Mouse (Mus musculus) heart, postnatal 25 days (tissue): ENCODE measurements around the gene Fsd2. TPM values are rescaled to one million over a fixed set of nuclear protein-coding genes. Genes with fewer than 3 reads are reported as not detected.

Experiments used
- DNase-seq: peaks from one replicate; pipeline ENCODE4 v3.0.0; 2022; ENCODE audit warnings: low spot score
- intact Hi-C: fragments of 180-260 bp; cut with DNase I; formaldehyde crosslinking; loops from one replicate; pipeline ENCODE4 v1.15.1; 2025
- total RNA-seq, 2 experiments: library from RNA; stranded (reverse); gene quantifications; 2 replicates each; pipeline ENCODE4 v1.2.3; 2021

Gene Fsd2
- total RNA-seq, 2 experiments from 2014 or later = 300 to 302 TPM

DNA sequence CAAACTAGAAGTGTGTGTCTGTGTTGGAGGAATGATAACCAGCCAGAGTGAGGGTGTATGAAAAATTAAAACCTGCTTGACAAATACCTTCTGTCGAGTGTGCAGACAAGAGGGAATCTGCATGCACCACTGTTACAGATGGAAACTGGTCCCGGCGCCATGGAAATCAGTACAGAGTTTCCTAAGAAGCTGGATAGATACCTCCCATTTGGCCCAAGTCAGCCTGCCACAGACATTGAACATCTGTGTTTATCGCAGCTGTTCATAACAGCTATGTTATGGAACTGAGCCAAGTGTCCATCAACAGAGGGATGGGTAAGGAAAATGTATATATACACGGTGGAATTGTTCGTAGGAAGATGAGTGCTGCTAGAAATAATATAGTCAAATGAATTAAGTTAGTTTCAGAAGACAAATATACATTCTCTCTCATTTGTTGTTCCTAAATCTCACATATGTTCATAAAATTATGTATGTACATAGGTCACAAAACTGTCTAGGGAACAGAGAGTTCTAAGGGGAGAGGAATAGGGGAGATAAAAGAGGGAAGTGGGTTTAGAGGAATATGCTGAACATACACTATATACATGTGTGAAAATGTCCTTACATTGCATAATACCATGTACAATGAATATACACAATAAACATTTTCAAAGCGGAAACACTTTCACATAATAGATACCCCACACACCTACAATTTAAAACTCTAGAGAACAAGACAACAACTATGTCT, 9.3 kb downstream of the Fsd2 start:
- intact Hi-C loops = loop anchor here (10.0 kb wide), 1 partner anchor 187 kb away; no protein-coding TSS in a partner anchor
- DNase-seq = no peak

DNA sequence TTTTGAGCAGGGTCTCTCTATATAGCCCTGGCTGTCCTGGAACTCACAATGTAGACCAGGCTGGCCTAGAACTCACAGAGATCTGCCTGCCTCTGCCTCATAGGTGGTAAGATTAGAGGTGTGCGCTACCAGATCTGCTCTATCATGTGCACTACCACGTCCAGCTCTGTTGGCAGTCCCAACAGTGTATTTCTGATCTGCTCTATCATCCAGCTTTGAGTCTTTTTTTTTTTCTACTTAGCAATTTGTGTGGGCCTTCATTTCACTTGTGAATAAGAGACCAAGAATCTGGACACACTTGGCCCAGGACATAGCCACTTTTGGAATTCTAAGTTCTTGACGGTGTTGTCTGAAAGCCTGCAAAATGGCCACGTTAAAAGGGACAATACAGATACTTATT, 9.9 kb downstream of the Fsd2 start:
- DNase-seq = no peak
- intact Hi-C loops = loop anchor here (10.0 kb wide), 1 partner anchor 188 kb away; no protein-coding TSS in a partner anchor

DNA sequence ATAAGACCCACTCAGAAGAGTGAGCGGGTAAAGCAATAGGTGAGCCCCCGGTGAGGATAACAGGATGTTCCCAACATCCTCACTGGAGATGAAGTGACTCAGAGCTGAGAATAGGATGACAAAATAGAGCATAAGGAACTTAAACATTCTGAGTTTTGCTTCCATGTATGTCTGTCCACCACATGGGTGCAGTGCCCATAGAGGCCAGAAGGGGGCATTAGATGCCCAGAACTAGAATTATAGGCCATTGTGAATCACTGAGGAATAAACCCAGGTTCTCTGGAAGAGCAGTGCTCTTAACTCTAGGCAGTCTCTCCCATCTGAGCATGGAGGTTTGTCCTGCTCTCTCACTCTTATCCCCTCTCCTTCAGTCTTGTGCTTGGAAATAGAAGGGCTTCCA, 12.4 kb downstream of the Fsd2 start:
- DNase-seq = no peak
- intact Hi-C loops = loop anchor here (10.0 kb wide), 1 partner anchor 190 kb away; no protein-coding TSS in a partner anchor

DNA sequence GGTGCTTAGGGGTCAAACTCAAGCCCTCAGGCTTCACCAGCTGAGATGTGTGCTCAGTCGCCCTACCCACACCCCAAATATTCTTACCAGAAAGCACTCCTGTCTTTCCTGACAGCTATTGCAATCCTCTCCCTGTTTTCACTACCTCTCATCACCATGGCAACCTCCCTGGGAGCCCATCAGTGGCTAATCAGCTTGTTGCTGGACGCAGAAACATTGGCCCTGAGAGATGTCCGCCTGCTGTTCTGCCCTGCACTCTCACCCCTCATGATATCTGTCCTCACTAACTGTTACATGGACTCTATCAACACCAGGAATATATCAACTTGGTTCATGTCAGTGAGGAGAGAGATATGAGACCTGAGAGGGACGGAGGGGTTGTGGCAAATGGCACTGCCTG, 13.2 kb downstream of the Fsd2 start:
- no peak for DNase-seq
- intact Hi-C loops = loop anchor here (10.0 kb wide), 1 partner anchor 191 kb away; no protein-coding TSS in a partner anchor

DNA sequence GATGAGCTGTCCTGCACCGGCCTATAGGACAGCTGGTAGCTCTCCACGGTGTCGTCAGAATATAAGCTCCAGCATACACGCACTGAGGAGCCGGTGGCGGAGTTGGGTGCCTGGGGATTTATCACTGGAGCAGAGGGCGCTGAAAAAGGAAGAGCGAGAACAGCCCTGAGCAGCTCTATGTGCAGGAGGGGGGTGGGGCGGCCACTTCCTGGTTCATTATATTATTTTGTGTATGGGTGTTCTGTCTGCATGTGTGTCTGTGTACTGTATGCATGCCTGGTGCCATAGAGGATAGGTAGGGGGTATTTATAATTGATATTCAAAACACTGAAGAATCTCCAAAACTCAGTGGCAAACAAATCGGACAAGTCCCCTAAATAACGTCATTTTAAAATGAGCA, 17.9 kb downstream of the Fsd2 start:
- DNase-seq = no peak
- intact Hi-C loops = no loop called here

DNA sequence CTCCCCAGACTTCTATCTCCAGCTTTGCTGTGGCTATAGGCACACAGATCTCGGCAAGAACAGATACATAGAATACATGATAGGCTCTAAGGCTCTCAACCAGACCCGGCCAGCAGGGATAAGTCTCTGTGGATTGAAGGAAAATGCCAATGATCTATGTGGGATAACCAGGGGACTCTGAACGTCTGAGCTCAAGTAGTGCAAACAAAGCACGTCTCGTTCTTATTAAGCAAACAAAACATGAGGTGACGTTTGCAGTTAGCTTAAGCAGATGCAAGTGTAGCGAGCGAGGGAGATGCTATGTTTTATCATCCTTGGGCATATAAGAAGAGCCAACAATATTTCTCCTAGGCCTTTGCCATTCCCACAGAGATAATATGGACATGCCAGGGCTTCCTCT, 23.8 kb downstream of the Fsd2 start:
- intact Hi-C loops = no loop called here
- no peak for DNase-seq

DNA sequence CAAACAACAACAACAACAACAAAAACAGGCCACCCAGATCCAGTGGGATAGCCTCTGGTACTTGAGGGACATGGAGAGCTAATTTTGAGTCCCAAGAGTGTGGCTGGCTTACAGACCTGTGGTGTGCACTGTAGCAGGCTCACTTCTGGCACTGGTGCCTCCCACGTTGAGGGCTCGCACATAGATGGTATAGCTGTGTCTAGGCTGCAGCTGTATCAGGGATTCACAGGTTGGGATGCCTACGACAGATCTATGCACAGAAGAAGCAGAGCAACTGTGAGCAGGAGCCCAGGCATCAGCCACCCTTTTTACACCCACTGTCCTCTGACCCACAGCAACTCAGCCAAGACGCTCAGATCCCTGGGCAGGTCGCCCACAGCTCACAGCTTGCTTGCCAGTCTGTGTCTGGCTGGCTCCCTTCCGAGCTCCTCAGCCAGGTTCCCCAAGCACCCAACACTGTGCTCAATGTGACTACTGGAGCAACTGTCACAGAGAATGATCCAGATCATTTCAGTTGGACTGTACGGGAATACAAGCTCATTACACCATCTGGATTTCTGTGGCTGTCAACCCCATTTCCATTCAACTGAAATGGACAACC, 24.7 kb downstream of the Fsd2 start:
- DNase-seq = peak; percentile 38
- intact Hi-C loops = no loop called here

DNA sequence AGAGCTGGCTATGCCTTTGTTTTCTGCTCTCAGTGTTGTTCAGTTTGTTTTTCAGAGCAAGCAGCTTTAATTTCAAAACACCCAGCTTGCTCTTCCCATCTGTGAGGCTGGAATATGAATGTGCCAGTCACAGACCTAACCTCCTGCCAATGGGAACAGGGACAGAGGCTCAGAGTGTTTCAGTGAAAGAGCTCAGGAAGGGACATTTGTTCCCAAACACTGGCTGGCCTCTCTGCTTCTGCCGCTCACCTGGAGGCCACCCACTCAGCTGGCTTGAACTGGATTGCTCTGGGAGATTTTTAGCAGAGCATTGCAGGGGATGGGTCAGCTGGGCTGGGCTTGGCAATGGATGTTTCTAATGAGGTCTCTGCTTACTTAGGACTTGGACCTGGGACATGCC, 25.7 kb downstream of the Fsd2 start:
- DNase-seq = no peak
- intact Hi-C loops = no loop called here

DNA sequence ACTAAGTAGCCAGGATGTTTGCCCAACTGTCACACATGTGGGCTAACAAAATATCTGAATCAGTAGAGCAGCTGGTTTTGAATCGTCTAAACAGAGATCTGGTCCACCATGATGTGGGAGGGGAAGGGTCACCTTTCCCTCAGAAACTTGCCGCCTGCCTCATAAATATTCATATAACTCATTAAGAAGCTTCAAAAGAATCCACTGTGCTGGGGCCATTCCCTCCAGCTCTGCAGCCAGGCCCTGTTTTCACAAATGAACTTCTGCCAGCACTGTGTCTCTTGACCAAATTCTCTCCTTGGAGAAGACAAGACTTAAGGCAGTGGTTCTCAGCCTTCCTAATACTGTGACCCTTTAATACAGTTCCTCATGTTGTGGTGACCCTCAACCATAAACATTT, 27.2 kb downstream of the Fsd2 start:
- DNase-seq = no peak
- intact Hi-C loops = no loop called here

DNA sequence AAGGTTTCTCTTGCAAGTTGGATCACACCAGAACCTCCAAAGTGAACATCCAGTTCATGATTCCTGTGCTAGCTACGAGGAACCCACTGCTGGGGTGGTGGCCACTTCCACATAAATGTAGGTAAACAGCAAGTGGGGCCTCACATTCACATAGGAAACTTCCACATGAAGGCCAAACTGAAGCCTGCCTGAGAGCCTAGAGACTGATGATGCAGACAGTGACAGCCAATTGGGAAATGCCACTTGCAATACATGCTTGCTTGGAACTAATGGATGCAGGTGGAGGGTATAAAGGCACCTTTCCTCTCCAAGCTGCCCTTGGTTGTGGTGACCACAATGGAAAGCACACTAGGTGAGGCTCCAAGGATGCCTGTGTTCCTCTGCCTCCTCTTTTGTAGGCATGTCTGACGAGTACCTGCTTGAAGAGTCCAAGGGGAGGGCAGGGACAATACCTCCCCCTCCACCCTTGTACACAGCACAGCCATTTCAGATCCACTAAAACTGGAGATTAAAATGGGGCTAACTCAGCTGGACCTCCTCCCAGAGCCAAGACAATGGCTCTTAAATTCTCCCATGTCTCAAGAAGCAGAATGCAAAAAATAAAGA, 28.6 kb downstream of the Fsd2 start:
- intact Hi-C loops = no loop called here
- no peak for DNase-seq

DNA sequence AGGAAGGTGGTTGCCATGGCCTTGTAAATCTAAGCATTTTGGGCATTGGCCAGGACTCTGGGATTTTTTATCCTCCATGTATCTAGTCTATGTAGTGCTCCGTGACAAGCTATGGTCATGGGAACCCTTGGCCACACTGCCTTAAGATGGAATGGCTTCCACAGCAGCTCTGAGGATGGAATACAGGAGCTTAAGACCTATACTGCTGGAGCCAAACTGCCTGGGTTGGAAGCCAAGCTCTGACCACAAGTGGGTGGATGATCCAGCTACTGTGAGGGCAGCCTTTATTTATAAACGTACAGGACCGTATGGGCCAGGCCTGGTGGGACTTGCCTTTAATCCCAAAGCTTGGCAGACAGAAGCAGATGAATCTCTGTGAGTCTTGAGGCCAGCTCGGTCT, 30.3 kb downstream of the Fsd2 start:
- no peak for DNase-seq
- intact Hi-C loops = no loop called here

DNA sequence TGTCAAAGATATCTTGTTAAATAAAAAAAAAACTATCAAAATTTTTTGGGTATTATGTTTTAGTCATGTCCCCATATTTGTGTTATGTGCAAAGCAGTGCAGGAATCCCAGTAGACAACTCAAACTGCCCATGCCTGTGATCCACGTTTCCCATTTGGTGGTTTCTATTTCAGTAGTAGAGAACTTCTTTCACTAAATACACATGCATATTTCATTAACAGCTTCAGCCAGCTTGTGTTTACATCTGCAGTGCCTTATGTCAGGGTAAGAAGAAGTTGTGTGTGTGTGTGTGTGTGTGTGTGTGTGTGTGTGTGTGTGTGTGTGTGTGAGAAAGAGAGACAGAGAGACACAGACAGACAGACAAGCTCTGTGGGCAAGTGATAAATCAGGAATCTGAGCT, 35.3 kb downstream of the Fsd2 start:
- intact Hi-C loops = no loop called here
- no peak for DNase-seq

DNA sequence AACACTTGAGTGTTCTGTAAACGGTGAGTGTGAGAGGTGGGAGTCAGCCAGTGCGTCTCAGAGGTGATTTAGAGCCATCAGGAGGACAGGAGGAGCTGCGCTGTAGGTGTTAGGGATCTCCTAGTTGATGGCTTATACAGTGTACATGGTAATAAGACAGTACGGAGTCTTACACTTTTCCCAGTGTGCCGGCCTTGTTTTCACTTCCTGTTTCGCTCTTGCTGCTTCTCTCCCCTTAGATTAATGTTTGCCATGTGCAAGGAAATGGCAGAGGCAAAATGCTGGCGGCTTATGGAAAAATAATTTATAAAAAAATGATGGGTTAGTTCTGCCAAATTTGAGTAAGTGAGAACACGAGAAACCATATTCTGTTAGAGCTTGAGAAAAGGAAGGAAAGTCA, 37.8 kb downstream of the Fsd2 start:
- intact Hi-C loops = no loop called here
- no peak for DNase-seq

DNA sequence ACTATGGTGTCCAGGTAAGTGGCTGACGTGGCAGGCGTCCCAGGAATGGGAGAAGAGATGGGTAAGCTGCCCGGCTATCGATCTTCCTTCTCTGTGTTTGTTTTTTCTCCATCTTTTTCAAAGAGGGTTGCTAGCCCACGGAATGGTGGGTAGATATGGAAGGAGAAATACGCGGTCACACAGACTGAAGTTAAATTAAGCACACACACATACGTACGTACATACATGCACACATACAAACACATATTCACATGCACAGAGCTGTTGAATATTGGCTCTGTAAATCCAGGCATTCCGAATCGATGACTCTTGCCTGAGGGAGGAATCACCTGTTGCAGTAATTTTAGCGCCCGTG, 43.1 kb downstream of the Fsd2 start:
- DNase-seq = no peak
- intact Hi-C loops = loop anchor here (5.0 kb wide), 2 partner anchors 49 to 176 kb away; partner anchors contain the start of genes Rps17 and Whamm

DNA sequence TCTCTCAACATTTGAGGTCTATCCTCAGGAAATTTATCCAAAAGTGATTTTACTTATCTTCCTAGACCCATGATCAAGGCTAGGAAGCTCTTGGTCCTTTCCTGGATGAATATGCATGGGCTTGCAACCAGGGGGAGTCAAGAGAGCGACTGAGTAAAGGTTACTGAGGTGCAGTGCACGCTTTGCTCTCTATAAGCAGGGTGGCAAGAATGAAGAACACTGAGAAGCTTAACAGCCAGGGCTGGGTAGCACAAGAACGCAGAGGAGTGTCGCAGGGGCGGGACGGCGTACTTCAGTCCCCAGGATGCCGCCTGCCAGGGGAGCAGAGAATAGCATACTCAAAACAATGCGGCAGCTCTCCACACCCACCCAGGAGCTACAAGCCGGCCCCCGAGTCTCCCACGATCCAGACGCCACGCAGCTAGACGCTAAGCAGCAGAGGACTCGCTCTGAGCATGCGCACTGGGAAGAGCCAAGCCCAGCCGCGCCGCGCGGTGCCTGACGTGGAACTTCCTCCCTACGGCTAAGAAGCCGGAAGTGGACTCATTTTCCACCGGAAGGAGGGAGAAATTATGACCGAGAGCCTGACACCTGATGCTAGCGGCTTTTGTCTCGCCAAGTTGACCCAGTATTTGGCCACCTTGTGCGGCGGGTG, 43.6 kb downstream of the Fsd2 start:
- intact Hi-C loops = loop anchor here (5.0 kb wide), 2 partner anchors 49 to 176 kb away; partner anchors contain the start of genes Rps17 and Whamm
- peak; percentile 80 for DNase-seq

DNA sequence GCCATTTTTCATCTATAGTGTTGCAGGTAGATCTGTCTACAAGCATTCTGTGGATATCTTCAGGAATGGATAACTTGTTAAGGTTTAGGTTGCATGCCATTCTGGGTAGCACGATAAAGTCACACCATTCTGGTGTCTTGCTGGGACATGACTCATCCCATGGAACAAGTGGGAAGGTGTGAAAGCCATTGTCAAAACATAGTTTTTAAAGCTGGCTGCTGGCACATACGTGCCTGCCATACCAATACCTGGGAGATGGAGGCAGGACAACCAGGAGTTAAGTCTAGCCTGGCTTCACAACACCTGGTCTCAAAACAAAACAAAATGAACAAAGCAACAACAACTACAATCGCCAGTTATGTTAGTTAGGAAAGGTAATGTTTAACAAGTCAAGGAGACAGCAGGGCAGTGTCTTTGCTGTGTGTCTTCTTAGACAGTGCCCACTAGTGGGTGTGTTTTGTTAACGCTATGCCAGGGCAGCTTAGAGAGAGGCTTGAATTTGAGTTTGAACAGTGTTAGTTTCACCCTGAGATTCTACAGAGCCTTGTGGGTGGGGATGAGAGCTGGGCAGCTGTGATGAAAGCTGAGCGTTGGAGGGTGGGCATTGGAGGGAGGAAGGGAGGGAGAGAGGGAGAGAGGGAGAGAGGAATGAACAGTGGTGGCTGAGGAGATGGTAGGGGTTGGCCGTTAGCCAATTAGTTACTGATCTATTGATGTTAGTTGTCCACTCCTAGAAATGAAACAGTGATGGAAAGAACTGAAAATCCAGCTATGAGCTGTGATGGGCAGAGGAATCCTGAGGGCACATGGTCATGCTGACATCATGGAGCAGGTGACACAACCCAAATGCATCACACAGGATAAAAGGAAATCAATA, 50.4 kb downstream of the Fsd2 start:
- intact Hi-C loops = no loop called here
- no peak for DNase-seq

DNA sequence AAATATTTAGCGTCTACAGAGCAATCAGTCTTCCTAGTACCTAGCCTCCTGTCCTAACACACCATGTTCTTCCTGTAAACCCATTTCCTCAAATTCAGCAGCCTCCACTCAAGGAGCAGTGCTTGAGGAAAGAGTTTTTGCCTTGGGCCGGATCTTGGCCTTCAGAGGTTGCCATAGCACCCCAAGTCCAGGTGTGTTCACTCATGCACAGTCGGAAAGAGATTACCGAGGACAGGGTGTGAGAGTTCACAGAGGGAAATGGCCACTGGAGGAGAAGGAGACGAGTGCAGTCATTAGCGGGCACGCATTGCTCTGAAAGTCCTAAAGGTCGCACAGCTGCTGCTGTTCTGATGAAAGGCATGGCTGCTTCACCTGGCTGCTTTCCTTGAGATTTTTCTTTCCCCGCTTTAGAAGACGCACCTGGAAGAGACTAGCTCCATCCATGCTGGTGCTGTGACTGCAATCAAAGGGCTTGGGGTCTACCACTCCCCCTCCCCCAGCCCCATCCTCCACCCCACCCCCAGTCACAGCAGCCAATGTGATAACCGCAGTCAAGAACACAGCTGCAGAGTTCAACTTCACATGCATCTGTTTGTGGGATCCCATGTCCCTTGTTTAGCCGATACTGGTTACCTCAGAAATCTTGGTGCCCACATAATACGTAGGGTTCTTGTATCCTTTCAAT, 51.7 kb downstream of the Fsd2 start:
- no peak for DNase-seq
- intact Hi-C loops = no loop called here

DNA sequence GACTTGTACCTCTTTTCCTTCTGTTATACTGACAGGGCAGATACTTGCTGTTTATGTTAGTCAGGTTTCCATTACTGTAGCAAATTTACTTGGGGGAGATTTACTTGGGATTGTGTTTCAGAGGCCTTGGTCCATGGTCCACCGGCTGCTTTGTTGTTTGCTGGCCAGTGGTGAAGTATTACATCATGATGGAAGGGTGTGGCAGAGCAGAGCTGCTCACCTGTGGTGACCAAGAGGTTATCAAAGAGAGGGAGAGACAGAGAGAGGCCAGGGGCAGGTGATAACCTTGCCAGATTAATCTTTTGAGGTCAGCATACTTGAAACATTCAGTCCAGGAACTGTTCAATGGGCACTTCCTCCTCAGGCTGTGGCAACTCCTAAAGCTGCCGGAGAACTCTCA, 65.7 kb downstream of the Fsd2 start:
- intact Hi-C loops = no loop called here

DNA sequence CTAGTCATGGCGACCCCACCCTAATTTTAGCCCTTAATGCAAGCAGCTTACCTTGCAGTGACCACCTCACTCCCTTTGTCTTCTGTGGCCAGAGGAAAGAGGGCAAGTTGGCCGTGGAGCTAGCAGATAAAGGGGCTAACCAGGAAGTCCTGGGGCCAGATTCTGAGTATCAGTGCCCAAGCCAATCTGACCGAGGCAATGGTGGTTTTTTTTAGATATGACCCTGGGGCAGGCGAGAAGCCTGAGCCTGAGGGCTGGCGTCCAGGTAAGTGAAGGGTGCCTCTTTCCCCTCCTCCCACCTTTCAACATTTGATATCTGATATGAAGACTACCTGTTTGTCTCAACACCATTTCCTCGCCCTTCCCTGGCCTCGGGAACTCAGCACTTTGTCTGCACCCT, 68.6 kb downstream of the Fsd2 start, which contains the start of gene BC048679:
TSS of gene BC048679 (minus strand) at position 101 of the 400 bp plus-strand sequence.
- no peak for DNase-seq
- intact Hi-C loops = no loop called here

More for the DNA sequence above, 65.7 kb downstream of the Fsd2 start:
- DNase-seq = no peak
